Mouse (Mus musculus): ENCODE measurements at regions not wholly inside any gene's neighbourhood (a gene's known extent, or its start where the extent isn't known, plus 50 kb on each side); places are given as distances from the start of the nearest gene placed in this dataset.

- no peaks in the 10 kb centered on the region for H3K27me3 ChIP-seq (ENCODE audit: control insufficient read depth, insufficient read depth, low read length)
- 70% methylated on average over 6 of the region's 6 CpGs for WGBS
- H3K4me1 ChIP-seq (ENCODE audit: control insufficient read depth, insufficient read depth, insufficient read length, low read length), result no peaks in the 10 kb centered on the region
- H3K36me3 ChIP-seq (ENCODE audit: control insufficient read depth, insufficient read depth, low read length), result no peaks in the 10 kb centered on the region
- no peak overlapping the region for H3K27ac ChIP-seq (ENCODE audit: insufficient read depth, low read depth, low read length)
- H3K4me3 ChIP-seq (ENCODE audit: low read depth, low read length), result no peak overlapping the region
- TF ChIP-seq CTCF (IDR thresholded peaks at IDR 0.05; ENCODE audit: extremely low read depth, insufficient read length, insufficient replicate concordance, low read depth, low read length), result no peak
- TF ChIP-seq POLR2A (IDR thresholded peaks at IDR 0.05; ENCODE audit: low read depth, low read length), result no peak
These were observed 385.1 kb upstream of the Fam98a start for GRCm38 (mm10) chr17:75936686-75937380.

- Histone ChIP-seq H3K4me3 (ENCODE audit: low read depth, low read length) (no peak overlapping the region), H3K27ac (ENCODE audit: insufficient read depth, low read depth, low read length) (no peak overlapping the region), H3K4me1 (ENCODE audit: control insufficient read depth, insufficient read depth, insufficient read length, low read length) (no peaks in the 10 kb centered on the region), H3K27me3 (ENCODE audit: control insufficient read depth, insufficient read depth, low read length) (no peaks in the 10 kb centered on the region), H3K36me3 (ENCODE audit: control insufficient read depth, insufficient read depth, low read length) (no peaks in the 10 kb centered on the region)
- TF ChIP-seq POLR2A (IDR thresholded peaks at IDR 0.05; ENCODE audit: low read depth, low read length) (no peak), CTCF (IDR thresholded peaks at IDR 0.05; ENCODE audit: extremely low read depth, insufficient read length, insufficient replicate concordance, low read depth, low read length) (no peak)
- 88% methylated on average over 1 of the region's 1 CpGs for WGBS
These were observed 379.3 kb upstream of the Fam98a start for GRCm38 (mm10) chr17:75931022-75931421.

- Histone ChIP-seq H3K4me3 (ENCODE audit: low read depth, low read length) (no peak overlapping the region), H3K4me1 (ENCODE audit: control insufficient read depth, insufficient read depth, insufficient read length, low read length) (no peaks in the 10 kb centered on the region), H3K36me3 (ENCODE audit: control insufficient read depth, insufficient read depth, low read length) (no peaks in the 10 kb centered on the region), H3K27me3 (ENCODE audit: control insufficient read depth, insufficient read depth, low read length) (no peaks in the 10 kb centered on the region), H3K27ac (ENCODE audit: insufficient read depth, low read depth, low read length) (no peak overlapping the region)
- TF ChIP-seq CTCF (IDR thresholded peaks at IDR 0.05; ENCODE audit: extremely low read depth, insufficient read length, insufficient replicate concordance, low read depth, low read length), result no peak
- no peak for TF ChIP-seq POLR2A (IDR thresholded peaks at IDR 0.05; ENCODE audit: low read depth, low read length)
- WGBS, result 84% methylated on average over 2 of the region's 2 CpGs
These were observed 368.5 kb upstream of the Fam98a start for GRCm38 (mm10) chr17:75920240-75920639.

- no peak overlapping the region for H3K4me3 ChIP-seq (ENCODE audit: low read depth, low read length)
- H3K27ac ChIP-seq (ENCODE audit: insufficient read depth, low read depth, low read length), result no peak overlapping the region
- H3K4me1 ChIP-seq (ENCODE audit: control insufficient read depth, insufficient read depth, insufficient read length, low read length), result no peaks in the 10 kb centered on the region
- H3K36me3 ChIP-seq (ENCODE audit: control insufficient read depth, insufficient read depth, low read length), result no peaks in the 10 kb centered on the region
- 64% methylated on average over 4 of the region's 4 CpGs for WGBS
- H3K27me3 ChIP-seq (ENCODE audit: control insufficient read depth, insufficient read depth, low read length), result no peaks in the 10 kb centered on the region
- no peak for TF ChIP-seq POLR2A (IDR thresholded peaks at IDR 0.05; ENCODE audit: low read depth, low read length)
- TF ChIP-seq CTCF (IDR thresholded peaks at IDR 0.05; ENCODE audit: extremely low read depth, insufficient read length, insufficient replicate concordance, low read depth, low read length), result no peak
These were observed 365.3 kb upstream of the Fam98a start for GRCm38 (mm10) chr17:75917020-75917419.

- no peak for TF ChIP-seq POLR2A (IDR thresholded peaks at IDR 0.05; ENCODE audit: low read depth, low read length)
- no peak for TF ChIP-seq CTCF (IDR thresholded peaks at IDR 0.05; ENCODE audit: extremely low read depth, insufficient read length, insufficient replicate concordance, low read depth, low read length)
- 61% methylated on average over 2 of the region's 2 CpGs for WGBS
These were observed 364.8 kb upstream of the Fam98a start for GRCm38 (mm10) chr17:75916590-75916989.

GRCm38 (mm10) chr17:75915256-75915655 is 363.5 kb upstream of the Fam98a start:
- H3K4me1 ChIP-seq (ENCODE audit: control insufficient read depth, insufficient read depth, insufficient read length, low read length), result no peaks in the 10 kb centered on the region
- H3K27me3 ChIP-seq (ENCODE audit: control insufficient read depth, insufficient read depth, low read length), result no peaks in the 10 kb centered on the region
- H3K4me3 ChIP-seq (ENCODE audit: low read depth, low read length), result no peak overlapping the region
- TF ChIP-seq POLR2A (IDR thresholded peaks at IDR 0.05; ENCODE audit: low read depth, low read length), result no peak
- TF ChIP-seq CTCF (IDR thresholded peaks at IDR 0.05; ENCODE audit: extremely low read depth, insufficient read length, insufficient replicate concordance, low read depth, low read length), result no peak
- no peaks in the 10 kb centered on the region for H3K36me3 ChIP-seq (ENCODE audit: control insufficient read depth, insufficient read depth, low read length)
- WGBS, result 87% methylated on average over 1 of the region's 1 CpGs
- H3K27ac ChIP-seq (ENCODE audit: insufficient read depth, low read depth, low read length), result no peak overlapping the region

More at GRCm38 (mm10) chr17:75916590-75916989, 364.8 kb upstream of the Fam98a start:
- Histone ChIP-seq H3K36me3 (ENCODE audit: control insufficient read depth, insufficient read depth, low read length) (no peaks in the 10 kb centered on the region), H3K4me1 (ENCODE audit: control insufficient read depth, insufficient read depth, insufficient read length, low read length) (no peaks in the 10 kb centered on the region), H3K4me3 (ENCODE audit: low read depth, low read length) (no peak overlapping the region), H3K27me3 (ENCODE audit: control insufficient read depth, insufficient read depth, low read length) (no peaks in the 10 kb centered on the region), H3K27ac (ENCODE audit: insufficient read depth, low read depth, low read length) (no peak overlapping the region)

GRCm38 (mm10) chr17:75907085-75907484 is 355.3 kb upstream of the Fam98a start:
- TF ChIP-seq CTCF (IDR thresholded peaks at IDR 0.05; ENCODE audit: extremely low read depth, insufficient read length, insufficient replicate concordance, low read depth, low read length) (no peak), POLR2A (IDR thresholded peaks at IDR 0.05; ENCODE audit: low read depth, low read length) (no peak)
- Histone ChIP-seq H3K4me3 (ENCODE audit: low read depth, low read length) (no peak overlapping the region), H3K27ac (ENCODE audit: insufficient read depth, low read depth, low read length) (no peak overlapping the region), H3K4me1 (ENCODE audit: control insufficient read depth, insufficient read depth, insufficient read length, low read length) (no peaks in the 10 kb centered on the region), H3K36me3 (ENCODE audit: control insufficient read depth, insufficient read depth, low read length) (no peaks in the 10 kb centered on the region), H3K27me3 (ENCODE audit: control insufficient read depth, insufficient read depth, low read length) (no peaks in the 10 kb centered on the region)
- 69% methylated on average over 3 of the region's 3 CpGs for WGBS

Data from small intestine, adult 2 months (tissue).